Mouse (Mus musculus) mature B cell (primary cell): ENCODE data around the gene Gli3.

ENCODE experiments used
- in situ Hi-C: fragments of 300-500 bp; cut with MboI; formaldehyde crosslinking; loops from 2 replicates; pipeline ENCODE4 v1.14.3; 2019

The Gli3 gene

GRCm38 (mm10) chr13:15722766-15723379 is 259.8 kb downstream of the Gli3 start:
- in situ Hi-C loops: no loop called here

GRCm38 (mm10) chr13:15724723-15725122 is 261.7 kb downstream of the Gli3 start:
- in situ Hi-C loops: no loop called here

GRCm38 (mm10) chr13:15741771-15742170 is 278.7 kb downstream of the Gli3 start:
- in situ Hi-C loops: no loop called here

GRCm38 (mm10) chr13:15742308-15742707 is 279.3 kb downstream of the Gli3 start:
- in situ Hi-C loops: no loop called here

GRCm38 (mm10) chr13:15742777-15743176 is 279.7 kb downstream of the Gli3 start:
- in situ Hi-C loops: no loop called here

GRCm38 (mm10) chr13:15758835-15759632 is 296.0 kb downstream of the Gli3 start:
- in situ Hi-C loops: no loop called here

- in situ Hi-C loops: no loop called here
Observed at GRCm38 (mm10) chr13:15759633-15760441, 296.8 kb downstream of the Gli3 start.

- in situ Hi-C loops: no loop called here
Observed at GRCm38 (mm10) chr13:15762291-15762690, 299.3 kb downstream of the Gli3 start.

- in situ Hi-C loops: no loop called here
Observed at GRCm38 (mm10) chr13:15762901-15763417, 299.9 kb downstream of the Gli3 start.

- in situ Hi-C loops: no loop called here
Observed at GRCm38 (mm10) chr13:15777624-15778023, 314.6 kb downstream of the Gli3 start.
